Mouse (Mus musculus): ENCODE data around the gene Crybg2. TPM values are rescaled to one million over a fixed set of nuclear protein-coding genes. Genes with fewer than 3 reads are reported as not detected.

The Crybg2 gene
- polyA plus RNA-seq, 1 experiment = 1.0 TPM

GRCm38 (mm10) chr4:134068793-134069580 lies 8.4 kb downstream of the Crybg2 start:
- Histone ChIP-seq H3K27me3 (replicated peaks; ENCODE audit: control insufficient read depth, insufficient read depth, low read length) (no peaks in the 10 kb centered on the region), H3K27ac (ENCODE audit: insufficient read depth, low read depth, low read length) (no peak overlapping the region), H3K36me3 (ENCODE audit: control insufficient read depth, insufficient read depth, low read length) (no peaks in the 10 kb centered on the region), H3K4me3 (ENCODE audit: insufficient read depth, low read depth, low read length) (no peak overlapping the region), H3K4me1 (ENCODE audit: control insufficient read depth, insufficient read depth, low read length) (peaks cover 3% of the 10 kb centered on the region; the same call in 1 of the 2 replicates)
- TF ChIP-seq POLR2A (IDR thresholded peaks at IDR 0.05; ENCODE audit: low read depth, low read length) (no peak), CTCF (conservative IDR thresholded peaks at IDR 0.05; ENCODE audit: insufficient read depth, insufficient read length, low read depth, low read length) (no peak)
- DNase-seq = no peak
- WGBS = 84% methylated on average over 4 of the region's 4 CpGs

- 24% methylated on average over 3 of the region's 3 CpGs for WGBS
- TF ChIP-seq CTCF (conservative IDR thresholded peaks at IDR 0.05; ENCODE audit: insufficient read depth, insufficient read length, low read depth, low read length) (peak; percentile 66; the same call in 1 of the 2 replicates), POLR2A (IDR thresholded peaks at IDR 0.05; ENCODE audit: low read depth, low read length) (no peak)
- DNase-seq = peak; percentile 76
These were observed 18.1 kb downstream of the Crybg2 start for GRCm38 (mm10) chr4:134078694-134079093.

GRCm38 (mm10) chr4:134080674-134081073 lies 20.1 kb downstream of the Crybg2 start:
- Histone ChIP-seq H3K4me3 (ENCODE audit: insufficient read depth, low read depth, low read length) (no peak overlapping the region), H3K27me3 (replicated peaks; ENCODE audit: control insufficient read depth, insufficient read depth, low read length) (no peaks in the 10 kb centered on the region), H3K4me1 (ENCODE audit: control insufficient read depth, insufficient read depth, low read length) (no peaks in the 10 kb centered on the region; the same call in 1 of the 2 replicates), H3K36me3 (ENCODE audit: control insufficient read depth, insufficient read depth, low read length) (no peaks in the 10 kb centered on the region), H3K27ac (ENCODE audit: insufficient read depth, low read depth, low read length) (no peak overlapping the region)
- no peak for DNase-seq
- 88% methylated on average over 4 of the region's 4 CpGs for WGBS
- TF ChIP-seq POLR2A (IDR thresholded peaks at IDR 0.05; ENCODE audit: low read depth, low read length) (no peak), CTCF (conservative IDR thresholded peaks at IDR 0.05; ENCODE audit: insufficient read depth, insufficient read length, low read depth, low read length) (no peak)

More at GRCm38 (mm10) chr4:134078694-134079093, 18.1 kb downstream of the Crybg2 start:
- Histone ChIP-seq H3K4me3 (ENCODE audit: insufficient read depth, low read depth, low read length) (no peak overlapping the region), H3K27ac (ENCODE audit: insufficient read depth, low read depth, low read length) (no peak overlapping the region), H3K4me1 (ENCODE audit: control insufficient read depth, insufficient read depth, low read length) (no peaks in the 10 kb centered on the region; the same call in 1 of the 2 replicates), H3K36me3 (ENCODE audit: control insufficient read depth, insufficient read depth, low read length) (no peaks in the 10 kb centered on the region), H3K27me3 (replicated peaks; ENCODE audit: control insufficient read depth, insufficient read depth, low read length) (no peaks in the 10 kb centered on the region)

- WGBS = under 1% methylated on average over 41 of the region's 41 CpGs
- TF ChIP-seq POLR2A (IDR thresholded peaks at IDR 0.05; ENCODE audit: low read depth, low read length) (no peak), CTCF (conservative IDR thresholded peaks at IDR 0.05; ENCODE audit: insufficient read depth, insufficient read length, low read depth, low read length) (no peak)
- peak overlapping the region; percentile 58 for H3K4me3 ChIP-seq (ENCODE audit: insufficient read depth, low read depth, low read length)
- no peaks in the 10 kb centered on the region for H3K27me3 ChIP-seq (replicated peaks; ENCODE audit: control insufficient read depth, insufficient read depth, low read length)
- no peaks in the 10 kb centered on the region; the same call in 1 of the 2 replicates for H3K4me1 ChIP-seq (ENCODE audit: control insufficient read depth, insufficient read depth, low read length)
- peak; percentile 92 for DNase-seq
- no peak overlapping the region for H3K27ac ChIP-seq (ENCODE audit: insufficient read depth, low read depth, low read length)
- H3K36me3 ChIP-seq (ENCODE audit: control insufficient read depth, insufficient read depth, low read length) = no peaks in the 10 kb centered on the region
These were observed 21.2 kb downstream of the Crybg2 start for GRCm38 (mm10) chr4:134081730-134082386.

- no peak for TF ChIP-seq POLR2A (IDR thresholded peaks at IDR 0.05; ENCODE audit: low read depth, low read length)
- no peak for TF ChIP-seq CTCF (conservative IDR thresholded peaks at IDR 0.05; ENCODE audit: insufficient read depth, insufficient read length, low read depth, low read length)
- 11% methylated on average over 7 of the region's 7 CpGs for WGBS
- Histone ChIP-seq H3K4me1 (ENCODE audit: control insufficient read depth, insufficient read depth, low read length) (no peaks in the 10 kb centered on the region; the same call in 1 of the 2 replicates), H3K27ac (ENCODE audit: insufficient read depth, low read depth, low read length) (no peak overlapping the region), H3K36me3 (ENCODE audit: control insufficient read depth, insufficient read depth, low read length) (no peaks in the 10 kb centered on the region), H3K27me3 (replicated peaks; ENCODE audit: control insufficient read depth, insufficient read depth, low read length) (no peaks in the 10 kb centered on the region), H3K4me3 (ENCODE audit: insufficient read depth, low read depth, low read length) (peak overlapping the region; percentile 58; the same call in 1 of the 2 replicates)
- DNase-seq = no peak
These were observed 21.8 kb downstream of the Crybg2 start for GRCm38 (mm10) chr4:134082460-134082859.

GRCm38 (mm10) chr4:134084999-134085398 lies 24.4 kb downstream of the Crybg2 start:
- no peak overlapping the region for H3K27ac ChIP-seq (ENCODE audit: insufficient read depth, low read depth, low read length)
- DNase-seq = no peak
- no peaks in the 10 kb centered on the region for H3K27me3 ChIP-seq (replicated peaks; ENCODE audit: control insufficient read depth, insufficient read depth, low read length)
- 92% methylated on average over 4 of the region's 4 CpGs for WGBS
- H3K36me3 ChIP-seq (ENCODE audit: control insufficient read depth, insufficient read depth, low read length) = no peaks in the 10 kb centered on the region
- H3K4me1 ChIP-seq (ENCODE audit: control insufficient read depth, insufficient read depth, low read length) = no peaks in the 10 kb centered on the region
- TF ChIP-seq CTCF (conservative IDR thresholded peaks at IDR 0.05; ENCODE audit: insufficient read depth, insufficient read length, low read depth, low read length) (no peak), POLR2A (IDR thresholded peaks at IDR 0.05; ENCODE audit: low read depth, low read length) (no peak)
- no peak overlapping the region for H3K4me3 ChIP-seq (ENCODE audit: insufficient read depth, low read depth, low read length)

- 19% methylated on average over 7 of the region's 7 CpGs for WGBS
- H3K4me3 ChIP-seq (ENCODE audit: insufficient read depth, low read depth, low read length) = no peak overlapping the region
- TF ChIP-seq POLR2A (IDR thresholded peaks at IDR 0.05; ENCODE audit: low read depth, low read length) (no peak), CTCF (conservative IDR thresholded peaks at IDR 0.05; ENCODE audit: insufficient read depth, insufficient read length, low read depth, low read length) (peak; percentile 84)
- H3K27ac ChIP-seq (ENCODE audit: insufficient read depth, low read depth, low read length) = no peak overlapping the region
- no peaks in the 10 kb centered on the region for H3K36me3 ChIP-seq (ENCODE audit: control insufficient read depth, insufficient read depth, low read length)
- H3K4me1 ChIP-seq (ENCODE audit: control insufficient read depth, insufficient read depth, low read length) = no peaks in the 10 kb centered on the region
- H3K27me3 ChIP-seq (replicated peaks; ENCODE audit: control insufficient read depth, insufficient read depth, low read length) = no peaks in the 10 kb centered on the region
- DNase-seq = peak; percentile 60
These were observed 26.8 kb downstream of the Crybg2 start for GRCm38 (mm10) chr4:134087412-134087811.

All from kidney, adult 2 months (tissue).